Mouse (Mus musculus): ENCODE results near the gene Nectin2. TPM values are rescaled to one million over a fixed set of nuclear protein-coding genes. Genes with fewer than 3 reads are reported as not detected.

Nectin2 gene
- polyA plus RNA-seq, 1 experiment, result 6.8 TPM

- Histone ChIP-seq H3K4me1 (peaks cover 45% of the 10 kb centered on the region), H3K9me3 (peaks cover 21% of the 10 kb centered on the region), H3K27me3 (replicated peaks) (peaks cover 33% of the 10 kb centered on the region), H3K4me3 (replicated peaks) (no peak overlapping the region), H3K36me3 (replicated peaks; ENCODE audit: low read length) (peaks cover 79% of the 10 kb centered on the region)
- no peak for TF ChIP-seq FLI1 (IDR thresholded peaks at IDR 0.05; ENCODE audit: low read length)
- no peak for TF ChIP-seq GATA1 (IDR thresholded peaks at IDR 0.05; ENCODE audit: borderline replicate concordance, low read length)
Measured at GRCm38 (mm10) chr7:19699827-19700148, 50.5 kb downstream of the Nectin2 start.

- H3K27me3 ChIP-seq (replicated peaks), result peaks cover 39% of the 10 kb centered on the region
- H3K4me1 ChIP-seq, result peaks cover 52% of the 10 kb centered on the region
- H3K36me3 ChIP-seq (replicated peaks; ENCODE audit: low read length), result peaks cover 73% of the 10 kb centered on the region
- TF ChIP-seq GATA1 (IDR thresholded peaks at IDR 0.05; ENCODE audit: borderline replicate concordance, low read length), result no peak
- TF ChIP-seq FLI1 (IDR thresholded peaks at IDR 0.05; ENCODE audit: low read length), result no peak
- peak within 1 kb of the TSS; percentile 53 for H3K4me3 ChIP-seq (replicated peaks)
- peaks cover 21% of the 10 kb centered on the region for H3K9me3 ChIP-seq
Measured at GRCm38 (mm10) chr7:19698907-19699826, 51.1 kb downstream of the Nectin2 start, which contains the start of gene Apoe. Gene Apoe (minus strand): TSS chr7:19699188.

GRCm38 (mm10) chr7:19697949-19698906 is 52.1 kb downstream of the Nectin2 start:
- Histone ChIP-seq H3K27me3 (replicated peaks) (peaks cover 48% of the 10 kb centered on the region), H3K9me3 (peaks cover 21% of the 10 kb centered on the region), H3K36me3 (replicated peaks; ENCODE audit: low read length) (peaks cover 63% of the 10 kb centered on the region), H3K4me1 (peaks cover 58% of the 10 kb centered on the region), H3K4me3 (replicated peaks) (peak overlapping the region; percentile 53)
- TF ChIP-seq GATA1 (IDR thresholded peaks at IDR 0.05; ENCODE audit: borderline replicate concordance, low read length) (no peak), FLI1 (IDR thresholded peaks at IDR 0.05; ENCODE audit: low read length) (no peak)

- Histone ChIP-seq H3K36me3 (replicated peaks; ENCODE audit: low read length) (peaks cover 45% of the 10 kb centered on the region), H3K4me1 (peaks cover 46% of the 10 kb centered on the region), H3K27me3 (replicated peaks) (peaks cover 66% of the 10 kb centered on the region), H3K4me3 (replicated peaks) (peak overlapping the region; percentile 54), H3K9me3 (peaks cover 22% of the 10 kb centered on the region)
- no peak for TF ChIP-seq FLI1 (IDR thresholded peaks at IDR 0.05; ENCODE audit: low read length)
- TF ChIP-seq GATA1 (IDR thresholded peaks at IDR 0.05; ENCODE audit: borderline replicate concordance, low read length), result no peak
Measured at GRCm38 (mm10) chr7:19696336-19696873, 53.9 kb downstream of the Nectin2 start.

GRCm38 (mm10) chr7:19695881-19696280 is 54.4 kb downstream of the Nectin2 start:
- peaks cover 71% of the 10 kb centered on the region for H3K27me3 ChIP-seq (replicated peaks)
- peaks cover 41% of the 10 kb centered on the region for H3K36me3 ChIP-seq (replicated peaks; ENCODE audit: low read length)
- peaks cover 44% of the 10 kb centered on the region for H3K4me1 ChIP-seq
- H3K9me3 ChIP-seq, result peaks cover 25% of the 10 kb centered on the region
- H3K4me3 ChIP-seq (replicated peaks), result no peak overlapping the region
- TF ChIP-seq GATA1 (IDR thresholded peaks at IDR 0.05; ENCODE audit: borderline replicate concordance, low read length), result no peak
- no peak for TF ChIP-seq FLI1 (IDR thresholded peaks at IDR 0.05; ENCODE audit: low read length)

- Histone ChIP-seq H3K9me3 (peaks cover 25% of the 10 kb centered on the region), H3K27me3 (replicated peaks) (peaks cover 75% of the 10 kb centered on the region), H3K4me3 (replicated peaks) (peak overlapping the region; percentile 42), H3K36me3 (replicated peaks; ENCODE audit: low read length) (peaks cover 34% of the 10 kb centered on the region), H3K4me1 (peaks cover 38% of the 10 kb centered on the region)
- no peak for TF ChIP-seq FLI1 (IDR thresholded peaks at IDR 0.05; ENCODE audit: low read length)
- TF ChIP-seq GATA1 (IDR thresholded peaks at IDR 0.05; ENCODE audit: borderline replicate concordance, low read length), result no peak
Measured at GRCm38 (mm10) chr7:19695213-19695594, 55.1 kb downstream of the Nectin2 start.

GRCm38 (mm10) chr7:19694336-19695212 is 55.7 kb downstream of the Nectin2 start:
- peak overlapping the region; percentile 57 for H3K4me3 ChIP-seq (replicated peaks)
- H3K4me1 ChIP-seq, result peaks cover 37% of the 10 kb centered on the region
- no peak for TF ChIP-seq FLI1 (IDR thresholded peaks at IDR 0.05; ENCODE audit: low read length)
- TF ChIP-seq GATA1 (IDR thresholded peaks at IDR 0.05; ENCODE audit: borderline replicate concordance, low read length), result no peak
- peaks cover 25% of the 10 kb centered on the region for H3K9me3 ChIP-seq
- peaks cover 33% of the 10 kb centered on the region for H3K36me3 ChIP-seq (replicated peaks; ENCODE audit: low read length)
- H3K27me3 ChIP-seq (replicated peaks), result peaks cover 81% of the 10 kb centered on the region

- no peak for TF ChIP-seq GATA1 (IDR thresholded peaks at IDR 0.05; ENCODE audit: borderline replicate concordance, low read length)
- TF ChIP-seq FLI1 (IDR thresholded peaks at IDR 0.05; ENCODE audit: low read length), result no peak
- Histone ChIP-seq H3K4me1 (peaks cover 40% of the 10 kb centered on the region), H3K4me3 (replicated peaks) (no peak overlapping the region)
Measured at GRCm38 (mm10) chr7:19693421-19693820, 56.9 kb downstream of the Nectin2 start.

More at GRCm38 (mm10) chr7:19693421-19693820, 56.9 kb downstream of the Nectin2 start:
- peaks cover 25% of the 10 kb centered on the region for H3K9me3 ChIP-seq
- peaks cover 85% of the 10 kb centered on the region for H3K27me3 ChIP-seq (replicated peaks)
- H3K36me3 ChIP-seq (replicated peaks; ENCODE audit: low read length), result peaks cover 23% of the 10 kb centered on the region
